Mouse (Mus musculus) inflammation-experienced regulatory T-cells (primary cell): ENCODE data around the gene Ndufa3. TPM values are rescaled to one million over a fixed set of nuclear protein-coding genes. Genes with fewer than 3 reads are reported as not detected.

Source experiments
- polyA plus RNA-seq, 2 experiments: library from polyadenylated mRNA; unstranded; fragments of 100-300 nt; shearing (Covaris generic); gene quantifications; one replicate each; pipeline ENCODE4 v1.2.1; 2017

Gene Ndufa3
- 100 to 1,000 TPM; 427 to 462 TPM for polyA plus RNA-seq

GRCm38 (mm10) chr7:3617242-3617995, at the start of gene Ndufa3:
Gene Ndufa3 (plus strand): TSS chr7:3617373.

GRCm38 (mm10) chr7:3616057-3616388, 1.1 kb upstream of the Ndufa3 start, which contains the start of gene Oscar:
Gene Oscar (minus strand): TSS chr7:3616157.

GRCm38 (mm10) chr7:3629543-3630477, 12.6 kb downstream of the Ndufa3 start, which contains the start of the genes Tfpt and Prpf31:
Gene Tfpt (minus strand): TSS chr7:3629929.
Gene Prpf31 (plus strand): TSS chr7:3629985.

GRCm38 (mm10) chr7:3644672-3645487, 27.7 kb downstream of the Ndufa3 start, which contains the start of gene Cnot3:
Gene Cnot3 (plus strand): TSS chr7:3645268.

GRCm38 (mm10) chr7:3665215-3666114, 48.3 kb downstream of the Ndufa3 start, which contains the start of gene Leng1:
Gene Leng1 (minus strand): TSS chr7:3665840.

Other genes starting within 250 kb of the Ndufa3 start
- under 1 TPM in 1 of 2 experiments, not detected in 1; 0.22 TPM for gene Cacng8, start 226.7 kb upstream of the Ndufa3 start, polyA plus RNA-seq
- gene Cacng6, start 193.2 kb upstream of the Ndufa3 start, polyA plus RNA-seq, result under 1 TPM in 1 of 2 experiments, not detected in 1; 0.38 TPM
- 1 to 10 TPM in 1 of 2 experiments, under 1 TPM in 1; 0.13 to 1.5 TPM for gene Tarm1, start 114.7 kb upstream of the Ndufa3 start, polyA plus RNA-seq
- gene Oscar, start 1.2 kb upstream of the Ndufa3 start, polyA plus RNA-seq, result under 1 TPM in 1 of 2 experiments, not detected in 1; 0.72 TPM
- 10 to 100 TPM; 43.8 to 60.9 TPM for gene Tfpt, start 12.6 kb downstream of the Ndufa3 start, polyA plus RNA-seq
- gene Prpf31, start 12.6 kb downstream of the Ndufa3 start, polyA plus RNA-seq, result 10 to 100 TPM; 76.7 to 83.1 TPM
- gene Cnot3, start 27.9 kb downstream of the Ndufa3 start, polyA plus RNA-seq, result 100 to 1,000 TPM; 101 to 115 TPM
- 10 to 100 TPM; 19.8 to 38.5 TPM for gene Leng1, start 48.5 kb downstream of the Ndufa3 start, polyA plus RNA-seq
- 1 to 10 TPM; 5.4 to 5.6 TPM for gene Tmc4, start 60.2 kb downstream of the Ndufa3 start, polyA plus RNA-seq
- 10 to 100 TPM; 29.2 to 41.8 TPM for gene Tsen34, start 75.5 kb downstream of the Ndufa3 start, polyA plus RNA-seq
- gene Mboat7, start 76.2 kb downstream of the Ndufa3 start, polyA plus RNA-seq, result 10 to 100 TPM; 66.0 to 73.7 TPM
- 1,000 to 10,000 TPM; 1,569 to 1,712 TPM for gene Rps9, start 86.6 kb downstream of the Ndufa3 start, polyA plus RNA-seq
- 1 to 10 TPM in 1 of 2 experiments, under 1 TPM in 1; 0.65 to 4.7 TPM for gene Pirb, start 103.0 kb downstream of the Ndufa3 start, polyA plus RNA-seq
- gene Gm15448, start 208.3 kb downstream of the Ndufa3 start, polyA plus RNA-seq, result under 1 TPM; 0.22 to 0.98 TPM
- gene Pira2, start 227.7 kb downstream of the Ndufa3 start, polyA plus RNA-seq, result 1 to 10 TPM in 1 of 2 experiments, under 1 TPM in 1; 0.16 to 1.8 TPM